Mouse (Mus musculus): Measurements from ENCODE around the gene Gm20716. TPM values are rescaled to one million over a fixed set of nuclear protein-coding genes. Genes with fewer than 3 reads are reported as not detected.
A peak's percentile ranks its signal among the peaks of the same experiment; 100 is the strongest.

Gm20716 gene
- total RNA-seq, 1 experiment = 41.7 TPM

DNA sequence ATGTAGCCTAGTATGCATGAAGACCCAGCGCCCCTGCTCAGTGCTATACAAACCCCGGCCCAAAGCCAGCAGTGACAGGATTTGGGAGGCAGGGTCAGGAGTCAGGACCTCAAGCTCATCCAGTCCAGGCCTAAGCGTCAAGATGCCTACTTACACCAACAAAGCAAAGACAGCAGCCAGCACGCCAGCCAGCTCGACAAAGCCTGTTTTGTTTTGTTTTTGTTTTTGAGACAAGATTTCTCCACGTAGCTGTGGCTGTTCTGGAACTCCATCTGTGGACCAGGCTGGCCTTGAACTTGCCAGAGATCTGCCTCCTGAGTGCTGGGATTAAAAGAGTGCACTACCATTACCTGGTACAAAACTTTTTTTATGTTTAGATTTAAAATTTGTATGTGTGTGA lies 6.8 kb downstream of the Gm20716 start:
- Histone ChIP-seq H3K4me3 (ENCODE audit: insufficient read depth in 1 of 2, low read depth in 1 of 2, low read length in 2 of 2, poor library complexity in 1 of 2, severe bottlenecking in 1 of 2) (no peak overlapping the region), H3K9ac (ENCODE audit: insufficient read depth, low read depth, low read length, poor library complexity, severe bottlenecking) (no peak overlapping the region), H3K36me3 (ENCODE audit: control insufficient read depth, insufficient read depth, low read length, poor library complexity, severe bottlenecking) (peaks cover 43% of the 10 kb centered on the region), H3K27ac (ENCODE audit: insufficient read depth, low read depth, low read length, poor library complexity, severe bottlenecking) (no peak overlapping the region), H3K9me3 (ENCODE audit: control insufficient read depth, insufficient read depth, low read depth, low read length) (no peaks in the 10 kb centered on the region), H3K4me1 (ENCODE audit: control insufficient read depth in 2 of 2, insufficient read depth in 2 of 2, low read length in 2 of 2, poor library complexity in 1 of 2) (no peaks in the 10 kb centered on the region)
- in situ Hi-C loops (cut with MboI; ENCODE audit: low sequenced_read_pairs in 2 of 2, unreplicated experiment in 2 of 2) = no loop called here
- DNase-seq (ENCODE audit: low read depth, low spot score) = no peak
- TF ChIP-seq ZC3H11A (IDR thresholded peaks at IDR 0.05; ENCODE audit: borderline replicate concordance, low read depth, low read length) = no peak
- TF ChIP-seq HCFC1 (IDR thresholded peaks at IDR 0.05; ENCODE audit: borderline replicate concordance, insufficient read depth, low read length) = no peak
- no peak for TF ChIP-seq CHD2 (IDR thresholded peaks at IDR 0.05; ENCODE audit: low read depth, low read length)
- no peak for TF ChIP-seq ZNF384 (IDR thresholded peaks at IDR 0.05; ENCODE audit: low read depth, low read length)
- no peak for TF ChIP-seq MAFK (IDR thresholded peaks at IDR 0.05; ENCODE audit: insufficient read depth, low read depth, low read length)

DNA sequence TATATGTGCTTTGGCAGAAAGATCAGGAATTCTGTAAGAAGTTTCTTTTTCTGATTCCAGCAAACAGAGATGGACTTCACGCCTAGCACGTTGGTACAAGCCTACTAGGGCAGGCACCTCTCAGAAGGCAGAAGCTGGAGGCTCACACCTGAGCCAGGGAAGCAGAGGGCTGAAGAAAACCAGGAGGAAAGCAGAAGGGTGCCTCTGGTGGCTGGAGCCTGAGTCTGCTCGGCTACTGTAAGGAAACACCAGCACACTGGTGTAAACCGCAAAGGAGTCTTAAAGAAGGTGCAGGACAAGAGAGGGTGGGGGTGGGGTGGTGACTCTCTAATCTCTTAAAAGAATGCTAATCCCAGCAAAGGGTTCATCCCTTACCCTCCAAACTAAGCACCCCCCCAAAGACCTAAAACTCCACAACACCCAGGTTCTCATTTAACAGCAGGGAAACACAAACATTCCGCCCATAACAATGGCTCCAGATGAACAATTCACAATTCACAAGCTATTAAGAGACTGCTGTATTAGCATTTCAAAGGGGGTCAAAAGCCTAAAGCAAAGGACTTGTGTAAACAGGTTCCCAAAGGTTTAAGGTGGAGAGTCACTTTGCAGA lies 16.3 kb downstream of the Gm20716 start:
- peaks cover 0 to 12% of the 10 kb centered on the region in 2 experiments; a peak in 2 of 4 replicates for H3K4me1 ChIP-seq (ENCODE audit: control insufficient read depth in 2 of 2, insufficient read depth in 2 of 2, low read length in 2 of 2, poor library complexity in 1 of 2)

DNA sequence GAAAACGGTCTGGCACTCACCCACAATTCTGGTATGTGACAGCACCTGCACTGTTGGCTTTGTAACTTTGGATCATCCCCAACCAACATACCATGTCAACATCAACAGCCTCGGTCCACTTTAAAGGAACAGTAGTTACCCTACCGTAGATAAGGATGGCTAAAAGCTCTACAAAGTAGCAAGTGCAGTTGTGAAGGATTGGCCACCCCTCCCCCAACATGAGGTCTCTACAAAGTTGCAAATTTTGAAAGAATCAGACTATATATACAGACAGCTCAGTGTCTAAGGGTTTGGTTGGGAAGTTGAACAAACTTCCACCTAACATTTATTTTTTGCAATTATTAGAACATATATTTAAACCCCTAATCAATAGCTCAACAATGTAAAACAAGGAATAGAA lies 22.3 kb downstream of the Gm20716 start:
- H3K9ac ChIP-seq (ENCODE audit: insufficient read depth, low read depth, low read length, poor library complexity, severe bottlenecking) = peak overlapping the region; percentile 48; the same call in 1 of the 2 replicates
- TF ChIP-seq ZC3H11A (IDR thresholded peaks at IDR 0.05; ENCODE audit: borderline replicate concordance, low read depth, low read length) = no peak
- TF ChIP-seq HCFC1 (IDR thresholded peaks at IDR 0.05; ENCODE audit: borderline replicate concordance, insufficient read depth, low read length) = no peak
- no peak for TF ChIP-seq CHD2 (IDR thresholded peaks at IDR 0.05; ENCODE audit: low read depth, low read length)
- no peak for TF ChIP-seq ZNF384 (IDR thresholded peaks at IDR 0.05; ENCODE audit: low read depth, low read length)
- TF ChIP-seq MAFK (IDR thresholded peaks at IDR 0.05; ENCODE audit: insufficient read depth, low read depth, low read length) = no peak
- peaks cover 21% of the 10 kb centered on the region for H3K36me3 ChIP-seq (ENCODE audit: control insufficient read depth, insufficient read depth, low read length, poor library complexity, severe bottlenecking)
- H3K4me1 ChIP-seq (ENCODE audit: control insufficient read depth in 2 of 2, insufficient read depth in 2 of 2, low read length in 2 of 2, poor library complexity in 1 of 2) = peaks cover 2 to 8% of the 10 kb centered on the region in 2 experiments; a peak in 3 of 4 replicates
- in situ Hi-C loops (cut with MboI; ENCODE audit: low sequenced_read_pairs in 2 of 2, unreplicated experiment in 2 of 2) = loop anchor here in 1 of 2 experiments (10.0 kb wide), 1 partner anchor 83 kb away; no protein-coding TSS in a partner anchor
- no peaks in the 10 kb centered on the region for H3K9me3 ChIP-seq (ENCODE audit: control insufficient read depth, insufficient read depth, low read depth, low read length)
- no peak overlapping the region for H3K4me3 ChIP-seq (ENCODE audit: insufficient read depth in 1 of 2, low read depth in 1 of 2, low read length in 2 of 2, poor library complexity in 1 of 2, severe bottlenecking in 1 of 2)
- no peak for DNase-seq (ENCODE audit: low read depth, low spot score)
- H3K27ac ChIP-seq (ENCODE audit: insufficient read depth, low read depth, low read length, poor library complexity, severe bottlenecking) = no peak overlapping the region; the same call in 1 of the 2 replicates

More for the DNA sequence above, 16.3 kb downstream of the Gm20716 start:
- Histone ChIP-seq H3K9me3 (ENCODE audit: control insufficient read depth, insufficient read depth, low read depth, low read length) (no peaks in the 10 kb centered on the region), H3K4me3 (ENCODE audit: insufficient read depth in 1 of 2, low read depth in 1 of 2, low read length in 2 of 2, poor library complexity in 1 of 2, severe bottlenecking in 1 of 2) (no peak overlapping the region), H3K36me3 (ENCODE audit: control insufficient read depth, insufficient read depth, low read length, poor library complexity, severe bottlenecking) (peaks cover 28% of the 10 kb centered on the region), H3K27ac (ENCODE audit: insufficient read depth, low read depth, low read length, poor library complexity, severe bottlenecking) (peak overlapping the region; percentile 30; the same call in 1 of the 2 replicates), H3K9ac (ENCODE audit: insufficient read depth, low read depth, low read length, poor library complexity, severe bottlenecking) (no peak overlapping the region)
- peak; percentile 83 for DNase-seq (ENCODE audit: low read depth, low spot score)
- TF ChIP-seq ZNF384 (IDR thresholded peaks at IDR 0.05; ENCODE audit: low read depth, low read length) = no peak
- TF ChIP-seq CHD2 (IDR thresholded peaks at IDR 0.05; ENCODE audit: low read depth, low read length) = no peak
- TF ChIP-seq MAFK (IDR thresholded peaks at IDR 0.05; ENCODE audit: insufficient read depth, low read depth, low read length) = peak; percentile 79
- in situ Hi-C loops (cut with MboI; ENCODE audit: low sequenced_read_pairs in 2 of 2, unreplicated experiment in 2 of 2) = no loop called here

DNA sequence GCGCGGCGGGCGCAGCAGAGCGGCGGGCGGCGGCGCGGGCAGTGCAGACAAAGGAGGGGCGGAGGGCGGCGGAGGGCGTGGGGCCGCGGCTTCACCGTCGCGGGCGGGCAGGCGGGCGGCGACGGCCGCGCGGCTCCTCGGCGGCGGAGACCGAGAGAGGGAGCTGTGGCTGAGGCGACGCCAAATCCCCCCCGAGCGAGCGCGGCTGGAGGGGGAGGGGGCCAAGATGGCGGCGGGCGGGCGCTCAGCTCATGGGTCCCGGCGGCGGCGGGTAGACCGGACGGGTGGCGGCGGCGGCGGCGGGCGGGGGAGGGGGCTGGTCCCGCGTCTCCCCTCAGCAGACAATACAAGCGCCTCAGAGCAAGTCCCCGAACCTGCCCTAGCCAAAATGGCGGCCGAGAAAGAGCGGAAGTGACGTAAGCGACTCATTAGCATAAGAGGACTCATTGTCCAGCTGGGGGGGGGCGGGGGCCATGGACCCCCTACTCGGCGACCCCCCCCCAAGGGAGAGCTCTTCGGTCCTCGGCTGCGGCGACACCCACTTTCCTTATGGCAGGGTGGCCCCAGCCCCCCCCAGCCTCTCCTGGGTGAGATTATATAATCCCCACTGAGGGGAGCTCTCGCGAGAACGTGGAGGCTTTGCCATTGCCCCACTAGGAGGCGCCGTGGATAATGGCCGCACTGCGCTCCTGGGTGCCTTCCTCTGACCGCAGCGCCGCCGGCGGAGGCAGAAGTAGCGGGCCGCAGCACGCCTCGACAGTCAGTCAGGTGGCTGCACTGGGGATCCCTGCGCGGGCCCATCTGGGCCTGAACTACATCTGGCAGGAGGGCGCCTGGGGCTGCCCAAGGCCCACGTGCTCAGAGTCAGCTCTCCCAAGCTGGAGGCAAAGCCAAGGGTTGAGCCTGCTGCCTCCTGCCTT lies 23.2 kb downstream of the Gm20716 start, which contains the start of gene Adnp:
TSS of gene Adnp (minus strand) at position 388 of the 920 bp plus-strand sequence.
- H3K9ac ChIP-seq (ENCODE audit: insufficient read depth, low read depth, low read length, poor library complexity, severe bottlenecking) = peak within 1 kb of the TSS; percentile 99
- H3K4me3 ChIP-seq (ENCODE audit: insufficient read depth in 1 of 2, low read depth in 1 of 2, low read length in 2 of 2, poor library complexity in 1 of 2, severe bottlenecking in 1 of 2) = peak within 1 kb of the TSS; percentile 89 to 100
- peaks cover 2 to 8% of the 10 kb centered on the region in 2 experiments; a peak in 3 of 4 replicates for H3K4me1 ChIP-seq (ENCODE audit: control insufficient read depth in 2 of 2, insufficient read depth in 2 of 2, low read length in 2 of 2, poor library complexity in 1 of 2)
- no peak for TF ChIP-seq ZC3H11A (IDR thresholded peaks at IDR 0.05; ENCODE audit: borderline replicate concordance, low read depth, low read length)
- 0 out of 2 replicates have a peak, but pooled peaks have one; percentile 28 for TF ChIP-seq ZNF384 (IDR thresholded peaks at IDR 0.05; ENCODE audit: low read depth, low read length)
- no peak for TF ChIP-seq MAFK (IDR thresholded peaks at IDR 0.05; ENCODE audit: insufficient read depth, low read depth, low read length)
- peak; percentile 98 for TF ChIP-seq CHD2 (IDR thresholded peaks at IDR 0.05; ENCODE audit: low read depth, low read length)
- TF ChIP-seq HCFC1 (IDR thresholded peaks at IDR 0.05; ENCODE audit: borderline replicate concordance, insufficient read depth, low read length) = peak; percentile 82
- peak; percentile 96 for DNase-seq (ENCODE audit: low read depth, low spot score)
- in situ Hi-C loops (cut with MboI; ENCODE audit: low sequenced_read_pairs in 2 of 2, unreplicated experiment in 2 of 2) = loop anchor here in 1 of 2 experiments (10.0 kb wide), 1 partner anchor 82 kb away; no protein-coding TSS in a partner anchor
- peak within 1 kb of the TSS; percentile 98 for H3K27ac ChIP-seq (ENCODE audit: insufficient read depth, low read depth, low read length, poor library complexity, severe bottlenecking)
- H3K36me3 ChIP-seq (ENCODE audit: control insufficient read depth, insufficient read depth, low read length, poor library complexity, severe bottlenecking) = peaks cover 14% of the 10 kb centered on the region
- no peaks in the 10 kb centered on the region for H3K9me3 ChIP-seq (ENCODE audit: control insufficient read depth, insufficient read depth, low read depth, low read length)
